Mouse (Mus musculus) erythroblast, embryonic 14.5 days (primary cell): ENCODE results near the gene Slc43a1. TPM values are rescaled to one million over a fixed set of nuclear protein-coding genes. Genes with fewer than 3 reads are reported as not detected.
"Not testable (repeated sequence)": the region's sequence is repeated elsewhere in the genome, so short reads cannot be mapped to it uniquely, and the experiment has no call there.

Experiments used
- H3K27me3 ChIP-seq: 2 replicates; pipeline ENCODE4 v1.6.1; 2012; ENCODE audit warnings: inconsistent platforms; ENCODE audit not compliant: control insufficient read depth
- H3K36me3 ChIP-seq: 2 replicates; pipeline ENCODE4 v1.6.1; 2012; ENCODE audit warnings: mild to moderate bottlenecking, inconsistent platforms; ENCODE audit not compliant: control insufficient read depth
- H3K4me1 ChIP-seq: 2 replicates; pipeline ENCODE4 v1.6.1; 2012; ENCODE audit warnings: inconsistent platforms; ENCODE audit not compliant: control insufficient read depth
- H3K4me3 ChIP-seq: replicated peaks from 2 replicates; pipeline ENCODE3; 2012; ENCODE audit warnings: moderate library complexity, mild to moderate bottlenecking, inconsistent platforms
- H3K9me3 ChIP-seq: 2 replicates; pipeline ENCODE4 v1.6.1; 2012; ENCODE audit warnings: low read length, inconsistent platforms, mixed read lengths; ENCODE audit not compliant: control insufficient read depth
- GATA1 ChIP-seq: IDR thresholded peaks from 2 replicates; pipeline ENCODE4 v1.6.1; 2012; ENCODE audit warnings: low read length, inconsistent platforms, mixed read lengths
- TAL1 ChIP-seq: IDR thresholded peaks from 3 replicates; pipeline ENCODE4 v1.6.1; 2012; ENCODE audit warnings: low read length, inconsistent platforms, mixed read lengths
- polyA plus RNA-seq: library from polyadenylated mRNA; stranded (reverse); fragments of >175 nt; gene quantifications from 2 replicates; pipeline ENCODE4 v1.2.3, GENCODE M21; 2012

Gene Slc43a1
- 20.3 and 29.2 TPM in 2 replicates for polyA plus RNA-seq

DNA sequence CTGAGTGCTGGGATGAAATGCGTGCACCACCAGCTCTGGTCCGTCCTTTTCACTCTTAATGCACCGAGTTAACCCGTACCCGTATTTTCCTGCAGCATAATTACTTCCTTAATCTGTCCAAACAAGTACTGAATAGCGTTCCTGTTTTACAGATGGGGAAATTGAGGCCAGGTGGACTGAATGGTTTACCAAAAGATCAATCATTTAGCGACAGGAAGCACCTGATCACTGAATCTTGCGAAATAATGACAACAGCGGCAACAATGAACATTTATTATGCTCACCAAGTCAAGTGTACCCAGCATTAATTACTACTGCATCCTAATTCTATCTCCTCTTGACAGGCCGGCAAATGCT is at the start of gene Slc43a1:
Gene Slc43a1, plus strand, starts transcription at position 258 of the 357 bp plus-strand sequence.
- Histone ChIP-seq H3K36me3 (peaks cover 42% of the 10 kb centered on the region), H3K4me1 (peaks cover 46% of the 10 kb centered on the region), H3K4me3 (peak within 1 kb of the TSS; percentile 74), H3K9me3 (peaks cover 2% of the 10 kb centered on the region), H3K27me3 (peaks cover 21% of the 10 kb centered on the region)
- no peak for TF ChIP-seq TAL1
- TF ChIP-seq GATA1, result no peak

- Histone ChIP-seq H3K36me3 (peaks cover 6% of the 10 kb centered on the region), H3K9me3 (peaks cover 14% of the 10 kb centered on the region), H3K27me3 (peaks cover 54% of the 10 kb centered on the region), H3K4me1 (peaks cover 38% of the 10 kb centered on the region), H3K4me3 (no peak overlapping the region)
- no peak for TF ChIP-seq GATA1
- TF ChIP-seq TAL1, result no peak
Measured at GRCm38 (mm10) chr2:84790418-84790817, 48.2 kb upstream of the Slc43a1 start.

- H3K4me1 ChIP-seq, result peaks cover 48% of the 10 kb centered on the region
- peak overlapping the region; percentile 28 for H3K4me3 ChIP-seq
- peaks cover 39% of the 10 kb centered on the region for H3K27me3 ChIP-seq
- no peak for TF ChIP-seq TAL1
- no peak for TF ChIP-seq GATA1
- peaks cover 23% of the 10 kb centered on the region for H3K9me3 ChIP-seq
- H3K36me3 ChIP-seq, result peaks cover 12% of the 10 kb centered on the region
Measured at GRCm38 (mm10) chr2:84792516-84792915, 46.1 kb upstream of the Slc43a1 start.

- Histone ChIP-seq H3K27me3 (peaks cover 33% of the 10 kb centered on the region), H3K9me3 (peaks cover 23% of the 10 kb centered on the region), H3K36me3 (peaks cover 12% of the 10 kb centered on the region), H3K4me1 (peaks cover 55% of the 10 kb centered on the region), H3K4me3 (no peak overlapping the region)
- TF ChIP-seq TAL1 (peak; percentile 71), GATA1 (peak; percentile 68)
Measured at GRCm38 (mm10) chr2:84793154-84793553, 45.5 kb upstream of the Slc43a1 start.

DNA sequence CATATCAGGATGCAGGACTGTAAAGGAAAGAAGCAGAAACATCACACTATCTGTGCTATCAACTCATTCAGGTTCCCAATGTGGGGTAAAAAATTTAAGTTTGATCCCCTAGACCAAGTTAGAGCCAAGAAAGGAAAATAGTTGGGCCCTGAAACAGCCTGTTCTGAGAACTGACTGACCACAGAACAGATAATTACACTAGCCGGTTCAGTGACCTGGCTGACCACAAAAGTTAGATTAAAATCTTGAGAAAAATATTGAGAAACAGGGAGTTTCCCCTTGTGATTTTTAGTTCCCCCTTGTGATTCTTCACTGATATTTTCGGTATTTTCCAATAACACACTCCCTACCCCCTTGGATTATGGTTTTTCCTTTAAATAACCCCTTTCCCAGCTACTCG is 44.8 kb upstream of the Slc43a1 start:
- peaks cover 12% of the 10 kb centered on the region for H3K36me3 ChIP-seq

DNA sequence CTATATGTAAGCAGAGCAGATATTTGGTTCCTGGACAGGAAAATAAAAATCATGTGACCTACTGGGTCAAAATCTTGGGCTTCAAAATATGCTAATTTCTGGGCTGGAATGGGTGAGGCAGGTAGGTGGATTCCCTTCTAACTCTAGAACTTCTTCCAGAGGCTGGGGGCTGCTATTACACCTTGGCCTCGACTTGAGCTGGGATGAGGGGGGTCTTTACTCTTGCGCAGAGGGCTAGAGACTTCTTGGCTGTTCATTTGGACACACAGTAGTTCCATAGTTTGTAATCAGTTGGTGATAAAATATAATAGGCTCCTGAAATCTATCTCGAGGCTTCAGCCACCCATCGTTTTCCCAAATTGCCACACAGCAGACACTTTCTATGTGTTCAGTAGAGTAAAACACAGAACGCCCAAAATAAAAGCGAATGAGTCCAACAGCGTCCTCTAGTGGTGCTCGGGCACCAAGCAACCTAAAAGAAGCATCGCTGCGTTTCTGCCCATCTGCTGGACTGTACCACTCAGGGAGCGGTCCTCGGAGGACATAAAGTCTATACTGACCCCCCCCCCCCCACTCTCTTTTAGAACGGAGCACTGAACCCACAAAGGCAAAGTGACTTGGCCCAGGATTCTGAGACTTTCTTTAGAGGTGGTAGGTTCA is 40.7 kb upstream of the Slc43a1 start:
- Histone ChIP-seq H3K4me1 (peaks cover 71% of the 10 kb centered on the region), H3K9me3 (peaks cover 23% of the 10 kb centered on the region), H3K36me3 (peaks cover 45% of the 10 kb centered on the region), H3K27me3 (no peaks in the 10 kb centered on the region), H3K4me3 (peak overlapping the region; percentile 86)
- TF ChIP-seq TAL1, result no peak
- no peak for TF ChIP-seq GATA1

More for the DNA sequence above, 44.8 kb upstream of the Slc43a1 start:
- Histone ChIP-seq H3K4me3 (no peak overlapping the region), H3K9me3 (peaks cover 23% of the 10 kb centered on the region), H3K27me3 (peaks cover 26% of the 10 kb centered on the region), H3K4me1 (peaks cover 56% of the 10 kb centered on the region)
- TF ChIP-seq TAL1 (no peak), GATA1 (no peak)

DNA sequence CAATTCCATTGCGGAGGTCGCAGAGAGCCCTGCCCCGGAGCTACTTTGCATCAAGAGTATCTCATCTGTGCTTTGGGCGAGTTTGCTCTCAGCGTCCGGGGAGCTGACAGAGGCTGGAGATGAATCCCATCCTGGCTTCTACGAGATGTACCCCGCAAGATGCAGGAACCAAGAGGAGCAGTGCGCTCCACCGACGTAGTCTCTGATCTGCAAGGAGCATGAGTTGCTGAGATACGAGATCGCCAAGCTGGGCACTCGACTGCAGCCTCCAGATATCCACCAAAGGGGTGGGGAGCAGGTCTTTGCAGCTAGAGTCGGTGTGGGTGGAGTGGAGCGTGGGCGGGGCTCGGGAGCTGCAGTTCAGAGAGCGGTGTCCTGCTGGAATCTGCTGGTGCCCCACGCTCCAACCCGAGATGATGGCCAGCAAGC is 40.1 kb upstream of the Slc43a1 start, which contains the start of gene Ube2l6:
Gene Ube2l6, plus strand, starts transcription at position 336 of the 429 bp plus-strand sequence.
- H3K9me3 ChIP-seq, result peaks cover 23% of the 10 kb centered on the region
- H3K4me3 ChIP-seq, result peak within 1 kb of the TSS; percentile 86
- no peaks in the 10 kb centered on the region for H3K27me3 ChIP-seq
- H3K36me3 ChIP-seq, result peaks cover 50% of the 10 kb centered on the region
- TF ChIP-seq GATA1 (peak; percentile 90), TAL1 (peak; percentile 92)
- peaks cover 71% of the 10 kb centered on the region for H3K4me1 ChIP-seq

DNA sequence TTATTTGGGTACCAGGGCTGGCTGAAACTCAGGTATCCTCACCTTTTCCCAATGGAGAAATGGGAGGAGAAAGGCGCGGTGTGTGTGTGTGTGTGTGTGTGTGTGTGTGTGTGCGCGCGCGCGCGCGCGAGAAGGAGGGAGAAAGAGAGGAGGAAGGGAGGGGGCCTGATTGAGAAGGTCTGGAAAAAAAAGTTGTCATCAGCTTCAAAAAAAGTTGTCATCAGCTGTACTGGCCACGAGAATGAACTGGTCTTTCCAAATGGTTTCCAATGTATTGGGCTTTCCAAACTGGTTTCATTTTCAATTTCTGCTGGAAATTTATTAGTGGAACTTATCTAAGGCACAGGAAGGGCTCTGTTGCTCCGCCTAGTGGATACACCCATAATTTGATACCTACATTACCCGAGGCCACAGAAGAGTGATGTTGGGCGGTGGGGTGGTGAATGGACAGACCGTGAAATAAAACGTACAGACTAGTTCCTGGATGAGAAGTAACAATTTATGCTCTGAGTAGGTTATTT is 39.5 kb upstream of the Slc43a1 start:
- Histone ChIP-seq H3K9me3 (peaks cover 25% of the 10 kb centered on the region), H3K36me3 (peaks cover 56% of the 10 kb centered on the region), H3K4me1 (peaks cover 71% of the 10 kb centered on the region), H3K4me3 (peak overlapping the region; percentile 86), H3K27me3 (no peaks in the 10 kb centered on the region; the same call in 1 of the 2 replicates)
- TF ChIP-seq GATA1 (no peak), TAL1 (no peak)

GRCm38 (mm10) chr2:84800304-84800703 is 38.3 kb upstream of the Slc43a1 start:
- H3K4me1 ChIP-seq, result peaks cover 74% of the 10 kb centered on the region

DNA sequence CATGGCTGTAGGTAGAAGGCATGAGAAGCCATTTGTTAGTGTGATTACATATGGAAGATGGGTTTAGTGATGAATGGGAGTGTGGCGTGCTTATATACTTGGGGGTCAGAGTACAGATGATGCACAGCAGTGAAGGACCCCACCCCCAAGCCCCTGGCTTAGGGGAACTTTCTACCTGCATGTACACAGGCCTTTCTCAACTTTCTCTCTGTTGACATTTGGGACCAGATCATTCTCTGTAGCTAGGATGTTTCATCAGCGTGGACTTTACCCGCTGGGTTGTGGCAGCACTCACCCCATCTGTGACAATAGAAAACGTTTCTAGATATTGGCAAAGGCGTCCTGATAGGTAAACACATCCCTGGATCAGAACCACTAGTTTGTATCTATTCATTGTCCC is 37.4 kb upstream of the Slc43a1 start:
- Histone ChIP-seq H3K9me3 (peaks cover 11% of the 10 kb centered on the region), H3K36me3 (peaks cover 68% of the 10 kb centered on the region)

More at GRCm38 (mm10) chr2:84800304-84800703, 38.3 kb upstream of the Slc43a1 start:
- Histone ChIP-seq H3K27me3 (no peaks in the 10 kb centered on the region; the same call in 1 of the 2 replicates), H3K4me3 (peak overlapping the region; percentile 86), H3K9me3 (peaks cover 18% of the 10 kb centered on the region), H3K36me3 (peaks cover 62% of the 10 kb centered on the region)
- TF ChIP-seq TAL1, result no peak
- peak; percentile 68 for TF ChIP-seq GATA1

More for the DNA sequence above, 37.4 kb upstream of the Slc43a1 start:
- not testable (repeated sequence) for H3K27me3 ChIP-seq, H3K4me3 ChIP-seq
- peaks cover 79% of the 10 kb centered on the region for H3K4me1 ChIP-seq
